Mouse (Mus musculus): ENCODE data around the gene Atp8b4. TPM values are rescaled to one million over a fixed set of nuclear protein-coding genes. Genes with fewer than 3 reads are reported as not detected.
A peak's percentile ranks its signal among the peaks of the same experiment; 100 is the strongest.
"Not testable (repeated sequence)": the region's sequence is repeated elsewhere in the genome, so short reads cannot be mapped to it uniquely, and the experiment has no call there.

Atp8b4 gene
- 0.06 and 0.19 TPM in 2 replicates for polyA plus RNA-seq (2015; fragmentation: Nextera tagmentation; extraction: Ambion mirVana)

DNA sequence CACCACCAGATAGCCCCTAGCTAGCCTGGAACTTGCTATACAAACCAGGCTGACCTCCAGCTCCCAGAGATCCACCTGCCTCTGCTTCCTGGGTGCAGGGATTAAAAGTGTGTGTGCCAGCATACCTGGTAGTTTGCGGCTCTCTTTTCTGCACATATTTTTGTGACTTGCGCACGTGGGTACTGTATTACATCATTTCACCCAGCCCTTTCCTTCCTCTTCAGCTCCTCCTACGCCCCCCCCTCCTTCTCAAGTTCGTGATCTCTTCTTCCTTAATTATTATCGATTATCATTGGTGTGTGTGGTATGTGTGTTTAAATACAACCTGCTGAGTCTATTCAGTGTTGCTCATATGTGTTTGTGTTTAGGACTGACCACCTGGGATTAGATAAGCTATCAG, at the start of gene Atp8b4:
TSS of gene Atp8b4 (minus strand) at position 154 of the 400 bp plus-strand sequence.
- Histone ChIP-seq H3K4me2 (no peak within 1 kb of the TSS), H3K27ac (no peak within 1 kb of the TSS), H3K4me1 (replicated peaks) (no peaks in the 10 kb centered on the region), H3K9me3 (no peaks in the 10 kb centered on the region), H3K27me3 (0 out of 2 replicates have a peak, but pooled peaks cover 5% of the 10 kb centered on the region), H3K4me3 (no peak within 1 kb of the TSS), H3K36me3 (no peaks in the 10 kb centered on the region), H3K9ac (no peak within 1 kb of the TSS)
- ATAC-seq (ENCODE audit: low FRiP score), result no peak
- 96% methylated on average over 6 of the region's 6 CpGs for WGBS

DNA sequence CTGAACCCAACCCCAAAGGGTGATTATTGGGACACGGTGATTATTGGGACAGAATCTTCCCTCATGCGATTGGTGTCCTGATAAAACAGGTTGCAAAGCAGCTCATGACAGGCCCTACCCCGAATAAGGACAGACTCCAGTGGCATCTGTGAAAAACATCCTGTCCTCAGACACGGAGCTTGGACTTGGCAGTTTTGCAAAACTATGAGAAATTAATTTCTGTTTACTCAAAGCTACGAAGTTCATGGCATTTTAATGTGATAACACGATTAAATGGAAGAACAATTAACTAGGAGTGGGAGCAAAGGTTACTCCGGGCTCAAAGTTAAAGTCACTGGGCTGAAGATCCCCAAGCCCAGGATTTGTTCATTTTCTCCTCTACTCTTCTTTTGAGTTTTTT, 49.2 kb upstream of the Atp8b4 start:
- 92% methylated on average over 7 of the region's 7 CpGs for WGBS
- Histone ChIP-seq H3K36me3 (no peaks in the 10 kb centered on the region), H3K4me1 (replicated peaks) (peaks cover 16% of the 10 kb centered on the region), H3K27me3 (peaks cover 35% of the 10 kb centered on the region), H3K27ac (no peak overlapping the region), H3K9me3 (no peaks in the 10 kb centered on the region), H3K4me2 (no peak overlapping the region), H3K9ac (no peak overlapping the region), H3K4me3 (no peak overlapping the region)
- no peak for ATAC-seq (ENCODE audit: low FRiP score)

GRCm38 (mm10) chr2:126546392-126546791, 45.9 kb upstream of the Atp8b4 start:
- Histone ChIP-seq H3K4me3 (no peak overlapping the region), H3K9ac (no peak overlapping the region), H3K36me3 (no peaks in the 10 kb centered on the region), H3K4me1 (replicated peaks) (no peaks in the 10 kb centered on the region), H3K9me3 (no peaks in the 10 kb centered on the region), H3K27me3 (peaks cover 9% of the 10 kb centered on the region), H3K4me2 (no peak overlapping the region), H3K27ac (no peak overlapping the region)
- no peak for ATAC-seq (ENCODE audit: low FRiP score)
- WGBS, result 91% methylated on average over 3 of the region's 3 CpGs

DNA sequence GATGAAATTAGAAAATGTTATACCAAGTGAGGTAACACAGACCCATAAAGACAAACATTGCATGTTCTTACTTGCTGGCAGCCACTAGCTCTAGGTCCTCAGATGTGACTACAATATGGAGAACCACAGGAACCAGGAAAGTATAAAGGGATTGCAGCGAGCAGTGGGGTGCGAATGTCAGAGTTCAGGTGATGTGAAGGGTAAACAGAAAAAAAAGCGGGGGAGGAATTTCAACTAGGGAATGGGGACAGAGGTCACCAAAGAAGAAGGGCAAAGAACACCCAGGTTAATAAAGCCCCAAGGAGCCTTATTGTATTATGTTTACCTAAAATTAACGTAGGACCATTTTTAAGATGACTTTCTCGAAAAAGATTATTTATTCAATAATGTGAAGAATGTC, 44.8 kb upstream of the Atp8b4 start:
- no peak overlapping the region for H3K4me2 ChIP-seq
- WGBS, result 72% methylated on average over 5 of the region's 5 CpGs
- ATAC-seq (ENCODE audit: low FRiP score), result no peak
- no peaks in the 10 kb centered on the region for H3K4me1 ChIP-seq (replicated peaks)
- no peaks in the 10 kb centered on the region for H3K9me3 ChIP-seq
- H3K4me3 ChIP-seq, result no peak overlapping the region
- H3K27me3 ChIP-seq, result no peaks in the 10 kb centered on the region
- H3K27ac ChIP-seq, result no peak overlapping the region
- H3K36me3 ChIP-seq, result no peaks in the 10 kb centered on the region
- H3K9ac ChIP-seq, result no peak overlapping the region

DNA sequence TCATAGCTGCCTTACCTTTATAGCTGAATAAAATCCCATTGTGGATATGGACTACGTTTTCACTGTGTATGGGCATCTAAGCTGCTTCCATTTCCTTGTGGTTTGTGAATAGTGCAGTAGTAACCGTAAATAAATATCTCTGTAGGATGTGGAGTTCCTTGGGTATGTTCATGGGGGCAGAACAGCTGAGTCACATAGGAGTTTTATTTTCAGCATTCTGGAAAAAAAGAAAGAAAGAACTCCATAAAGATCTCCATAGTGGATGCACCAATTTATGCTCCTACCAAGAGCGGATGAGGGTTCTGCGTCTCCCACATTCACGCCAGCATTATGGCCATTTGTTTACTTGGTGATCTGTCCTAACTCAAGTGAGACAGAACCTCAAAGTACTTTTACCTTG, 41.7 kb upstream of the Atp8b4 start:
- ATAC-seq (ENCODE audit: low FRiP score), result no peak
- H3K4me3 ChIP-seq, result no peak overlapping the region

GRCm38 (mm10) chr2:126540390-126540925, 40.0 kb upstream of the Atp8b4 start:
- no peak overlapping the region for H3K27ac ChIP-seq
- no peak for ATAC-seq (ENCODE audit: low FRiP score)
- H3K4me2 ChIP-seq, result no peak overlapping the region
- H3K4me1 ChIP-seq (replicated peaks), result no peaks in the 10 kb centered on the region
- no peaks in the 10 kb centered on the region for H3K27me3 ChIP-seq
- no peak overlapping the region for H3K9ac ChIP-seq
- H3K9me3 ChIP-seq, result no peaks in the 10 kb centered on the region
- H3K36me3 ChIP-seq, result no peaks in the 10 kb centered on the region
- no peak overlapping the region for H3K4me3 ChIP-seq
- WGBS, result 82% methylated on average over 6 of the region's 6 CpGs

More for the DNA sequence above, 41.7 kb upstream of the Atp8b4 start:
- no peaks in the 10 kb centered on the region for H3K9me3 ChIP-seq
- no peaks in the 10 kb centered on the region for H3K27me3 ChIP-seq
- no peaks in the 10 kb centered on the region for H3K36me3 ChIP-seq
- no peak overlapping the region for H3K9ac ChIP-seq
- H3K27ac ChIP-seq, result no peak overlapping the region
- no peaks in the 10 kb centered on the region for H3K4me1 ChIP-seq (replicated peaks)
- WGBS, result 88% methylated on average over 5 of the region's 5 CpGs
- H3K4me2 ChIP-seq, result no peak overlapping the region

GRCm38 (mm10) chr2:126537654-126538053, 37.2 kb upstream of the Atp8b4 start:
- H3K9me3 ChIP-seq, result no peaks in the 10 kb centered on the region
- H3K27ac ChIP-seq, result no peak overlapping the region
- no peaks in the 10 kb centered on the region for H3K4me1 ChIP-seq (replicated peaks)
- no peaks in the 10 kb centered on the region for H3K36me3 ChIP-seq
- no peak for ATAC-seq (ENCODE audit: low FRiP score)
- no peak overlapping the region for H3K4me3 ChIP-seq
- H3K27me3 ChIP-seq, result no peaks in the 10 kb centered on the region
- H3K4me2 ChIP-seq, result no peak overlapping the region
- H3K9ac ChIP-seq, result no peak overlapping the region

- ATAC-seq (ENCODE audit: low FRiP score), result no peak
- no peak overlapping the region for H3K4me3 ChIP-seq
- WGBS, result 77% methylated on average over 3 of the region's 3 CpGs
- H3K9ac ChIP-seq, result no peak overlapping the region
- no peaks in the 10 kb centered on the region for H3K27me3 ChIP-seq
- H3K4me1 ChIP-seq (replicated peaks), result no peaks in the 10 kb centered on the region
- H3K27ac ChIP-seq, result no peak overlapping the region
- H3K4me2 ChIP-seq, result no peak overlapping the region
- no peaks in the 10 kb centered on the region for H3K36me3 ChIP-seq
- no peaks in the 10 kb centered on the region for H3K9me3 ChIP-seq
Observed at GRCm38 (mm10) chr2:126530581-126530980, 30.1 kb upstream of the Atp8b4 start.

- no peaks in the 10 kb centered on the region for H3K27me3 ChIP-seq
- no peaks in the 10 kb centered on the region for H3K9me3 ChIP-seq
- H3K36me3 ChIP-seq, result no peaks in the 10 kb centered on the region
- no peaks in the 10 kb centered on the region for H3K4me1 ChIP-seq (replicated peaks)
- WGBS, result 87% methylated on average over 8 of the region's 8 CpGs
- no peak overlapping the region for H3K4me2 ChIP-seq
- ATAC-seq (ENCODE audit: low FRiP score), result no peak
- no peak overlapping the region for H3K9ac ChIP-seq
- H3K4me3 ChIP-seq, result no peak overlapping the region
- no peak overlapping the region for H3K27ac ChIP-seq
Observed at GRCm38 (mm10) chr2:126527461-126527860, 27.0 kb upstream of the Atp8b4 start.

DNA sequence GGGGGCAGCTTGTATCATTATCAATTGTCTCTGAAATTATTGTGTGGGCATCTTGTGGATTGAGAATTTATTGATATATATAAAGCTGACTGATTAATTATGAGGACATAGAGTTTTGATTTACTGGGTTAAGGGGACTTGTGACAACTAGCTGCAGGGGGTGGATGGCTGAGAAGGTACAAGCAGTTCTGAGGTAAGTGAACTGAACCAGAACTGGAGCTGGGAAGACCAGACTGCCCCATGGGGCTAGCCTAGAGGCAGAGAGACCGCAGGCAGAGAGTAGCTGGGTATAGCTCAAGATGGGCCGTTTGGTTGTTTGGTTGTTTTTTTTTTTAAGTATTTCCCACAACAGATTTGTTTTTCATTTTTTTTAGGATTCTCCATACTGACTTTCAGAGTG, 23.8 kb upstream of the Atp8b4 start:
- H3K9me3 ChIP-seq, result no peaks in the 10 kb centered on the region
- H3K4me2 ChIP-seq, result no peak overlapping the region
- no peak overlapping the region for H3K9ac ChIP-seq
- no peak overlapping the region for H3K27ac ChIP-seq
- no peak for ATAC-seq (ENCODE audit: low FRiP score)
- no peak overlapping the region for H3K4me3 ChIP-seq
- no peaks in the 10 kb centered on the region for H3K4me1 ChIP-seq (replicated peaks)
- 83% methylated on average over 2 of the region's 2 CpGs for WGBS
- no peaks in the 10 kb centered on the region for H3K27me3 ChIP-seq
- no peaks in the 10 kb centered on the region for H3K36me3 ChIP-seq

DNA sequence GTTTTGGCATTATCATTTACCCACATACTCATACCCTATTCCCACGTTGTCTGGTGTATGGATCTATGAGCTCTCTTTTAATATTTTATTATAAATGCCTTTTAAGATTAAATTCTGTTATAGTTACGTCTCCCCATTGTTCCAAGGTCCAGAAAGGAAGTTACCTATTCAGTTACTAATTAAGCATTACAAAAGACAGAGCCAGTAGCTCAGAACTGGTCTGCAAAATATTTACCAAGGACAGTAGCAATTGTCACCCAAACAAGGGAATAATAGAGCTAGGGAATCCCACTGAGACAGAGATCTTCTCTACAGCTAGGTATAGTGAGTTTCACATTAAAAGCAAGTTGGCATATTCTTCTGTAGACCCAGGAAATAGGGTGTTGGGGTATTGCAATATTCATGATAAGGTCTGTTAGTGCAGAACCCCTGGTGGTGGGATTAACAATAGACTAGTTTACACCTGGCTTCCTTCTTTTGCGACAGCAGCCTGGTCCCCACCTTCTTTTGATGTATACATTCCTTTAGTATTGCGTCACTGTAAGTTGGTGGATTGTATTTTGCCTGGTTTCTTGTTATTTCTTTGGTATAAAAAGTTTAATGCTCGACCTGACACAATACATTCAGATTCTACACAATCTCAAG, 22.7 kb upstream of the Atp8b4 start:
- not testable (repeated sequence) for H3K9ac ChIP-seq; H3K9me3 ChIP-seq; H3K27ac ChIP-seq; H3K4me3 ChIP-seq; H3K4me2 ChIP-seq; H3K4me1 ChIP-seq (replicated peaks); H3K36me3 ChIP-seq; H3K27me3 ChIP-seq; ATAC-seq (ENCODE audit: low FRiP score)
- WGBS, result 58% methylated on average over 5 of the region's 5 CpGs

DNA sequence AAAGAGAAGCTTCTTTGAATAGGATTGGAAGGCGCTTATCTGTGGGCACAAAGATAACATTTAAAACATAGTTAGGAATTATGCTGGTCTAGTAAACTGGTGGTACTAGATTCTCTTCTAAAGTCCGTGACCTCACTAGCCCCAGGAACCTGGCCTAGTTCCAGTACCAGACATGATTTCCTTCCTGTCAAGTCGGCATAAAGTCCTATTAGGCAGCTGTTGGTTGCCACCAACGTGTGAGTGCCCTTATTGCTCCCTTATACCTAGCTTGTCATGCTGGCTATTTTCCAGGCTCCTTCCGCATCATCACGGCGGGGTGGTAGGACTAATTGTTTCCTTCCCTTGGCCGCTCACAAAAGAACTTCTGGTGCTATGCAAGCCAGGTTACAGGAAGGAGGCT, 21.6 kb upstream of the Atp8b4 start:
- no peak for ATAC-seq (ENCODE audit: low FRiP score)

DNA sequence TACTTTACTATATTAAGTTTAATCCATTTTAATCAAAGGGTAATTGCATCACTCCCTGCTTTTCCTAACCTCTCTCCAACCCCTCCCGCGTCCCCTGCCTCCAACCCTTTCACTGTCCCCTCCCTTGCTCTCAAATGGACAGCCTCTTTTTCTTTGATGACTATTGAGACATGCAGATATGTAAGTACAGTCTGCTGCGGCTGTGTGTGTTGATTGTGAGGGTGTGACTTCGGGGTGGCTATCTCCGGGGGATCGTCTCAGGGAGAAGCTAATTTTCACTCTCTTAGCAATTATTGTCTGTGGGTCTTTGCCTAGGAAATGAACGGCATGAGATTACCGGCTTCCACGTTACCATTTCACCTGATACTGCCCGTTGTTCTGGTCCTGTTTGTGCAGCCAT, 21.0 kb upstream of the Atp8b4 start:
- peak overlapping the region; percentile 1; the same call in 1 of the 2 replicates for H3K9ac ChIP-seq
- ATAC-seq (ENCODE audit: low FRiP score), result no peak
- WGBS, result 83% methylated on average over 10 of the region's 10 CpGs
- no peaks in the 10 kb centered on the region for H3K27me3 ChIP-seq
- no peak overlapping the region for H3K4me3 ChIP-seq
- no peaks in the 10 kb centered on the region for H3K4me1 ChIP-seq (replicated peaks)
- H3K27ac ChIP-seq, result no peak overlapping the region
- H3K9me3 ChIP-seq, result no peaks in the 10 kb centered on the region
- no peaks in the 10 kb centered on the region for H3K36me3 ChIP-seq
- H3K4me2 ChIP-seq, result no peak overlapping the region

More for the DNA sequence above, 21.6 kb upstream of the Atp8b4 start:
- Histone ChIP-seq H3K9me3 (no peaks in the 10 kb centered on the region), H3K27ac (no peak overlapping the region), H3K27me3 (no peaks in the 10 kb centered on the region), H3K9ac (no peak overlapping the region; the same call in 1 of the 2 replicates), H3K4me1 (replicated peaks) (no peaks in the 10 kb centered on the region), H3K4me3 (no peak overlapping the region), H3K4me2 (no peak overlapping the region), H3K36me3 (no peaks in the 10 kb centered on the region)
- WGBS, result 73% methylated on average over 8 of the region's 8 CpGs

Data from hindbrain, embryonic 13.5 days (tissue).